Mouse (Mus musculus) ZHBTc4 (cell line): ENCODE results near the gene Ccdc88c.
"Not testable (repeated sequence)": the region's sequence is repeated elsewhere in the genome, so short reads cannot be mapped to it uniquely, and the experiment has no call there.

Experiments used
- DNase-seq: peaks from one replicate; pipeline ENCODE4 v3.0.0-alpha.2; 2011; ENCODE audit warnings: low read depth, low spot score

Gene Ccdc88c

DNA sequence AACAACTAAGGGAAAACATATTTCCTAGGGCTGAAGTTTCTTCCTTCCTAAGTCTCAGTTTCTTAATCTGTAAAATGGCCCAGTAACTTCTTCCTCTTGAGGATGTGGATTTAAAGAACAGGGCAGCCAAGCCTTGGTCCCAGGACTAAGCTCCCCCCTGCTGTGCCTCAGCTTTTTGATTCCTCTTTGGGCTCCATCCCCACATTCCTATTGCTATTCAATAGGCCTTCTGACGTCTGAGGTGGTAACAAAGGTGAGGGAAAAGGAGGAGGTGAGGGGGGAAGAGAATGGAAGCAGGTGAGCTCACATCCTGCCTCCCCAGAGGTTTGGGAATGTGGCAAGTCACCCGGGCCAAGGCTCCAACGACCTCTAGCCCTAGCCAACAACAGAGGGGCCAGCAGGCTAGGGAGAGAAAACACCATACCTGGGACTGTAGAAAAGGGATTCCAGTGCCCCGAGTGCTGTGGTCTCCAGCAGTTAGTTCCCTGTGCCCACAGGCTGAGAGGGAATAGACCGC is 12.4 kb downstream of the Ccdc88c start:
- peak; percentile 92 for DNase-seq

GRCm38 (mm10) chr12:101015926-101016325 is 12.9 kb downstream of the Ccdc88c start:
- peak; percentile 72 for DNase-seq

DNA sequence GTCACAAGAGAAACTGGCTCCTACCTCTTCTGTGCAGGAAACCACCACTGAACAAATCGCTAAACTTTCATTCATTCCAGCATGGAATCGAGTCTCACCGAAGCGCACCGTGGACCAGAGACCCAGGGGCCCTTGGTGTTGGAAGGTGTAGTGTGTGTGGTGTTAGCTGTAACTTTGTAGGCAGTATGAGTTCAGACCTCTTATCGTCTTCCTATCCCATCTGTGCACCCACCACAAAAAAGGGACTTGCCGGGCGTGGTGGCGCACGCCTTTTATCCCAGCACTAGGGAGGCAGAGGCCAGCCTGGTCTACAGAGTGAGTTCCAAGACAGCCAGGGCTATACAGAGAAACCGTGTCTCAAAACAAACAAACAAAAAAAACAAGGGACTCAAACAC is 13.7 kb downstream of the Ccdc88c start:
- no peak for DNase-seq

DNA sequence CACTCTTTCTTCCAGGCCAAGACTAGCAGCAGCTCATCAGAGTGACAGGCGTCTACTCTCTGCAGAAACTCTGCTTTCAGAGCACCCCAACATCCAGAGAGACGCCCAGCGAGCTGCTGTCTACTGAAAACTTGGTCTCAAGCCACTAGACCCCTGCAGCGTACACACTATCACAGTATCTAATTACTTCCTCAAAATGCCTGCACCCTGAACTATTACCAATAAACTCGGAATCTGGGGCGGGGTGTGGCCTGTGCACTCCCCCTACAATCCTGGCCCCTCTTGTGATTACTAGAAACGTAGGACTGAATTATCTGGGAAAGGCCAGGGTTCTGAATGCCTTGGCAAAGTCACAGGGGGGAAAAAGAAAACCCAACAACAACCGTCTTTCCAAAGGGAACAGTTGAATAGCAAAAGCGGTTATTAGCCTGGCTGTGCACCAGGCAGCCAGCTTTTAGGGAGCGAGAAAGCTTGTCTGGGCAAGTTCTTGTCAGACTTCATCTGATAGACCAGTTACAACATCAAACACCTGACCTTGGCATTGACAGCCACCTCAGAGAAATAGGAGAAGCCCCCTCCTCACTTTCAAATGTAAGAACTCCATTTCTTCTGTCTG is 14.2 kb downstream of the Ccdc88c start:
- no peak for DNase-seq

DNA sequence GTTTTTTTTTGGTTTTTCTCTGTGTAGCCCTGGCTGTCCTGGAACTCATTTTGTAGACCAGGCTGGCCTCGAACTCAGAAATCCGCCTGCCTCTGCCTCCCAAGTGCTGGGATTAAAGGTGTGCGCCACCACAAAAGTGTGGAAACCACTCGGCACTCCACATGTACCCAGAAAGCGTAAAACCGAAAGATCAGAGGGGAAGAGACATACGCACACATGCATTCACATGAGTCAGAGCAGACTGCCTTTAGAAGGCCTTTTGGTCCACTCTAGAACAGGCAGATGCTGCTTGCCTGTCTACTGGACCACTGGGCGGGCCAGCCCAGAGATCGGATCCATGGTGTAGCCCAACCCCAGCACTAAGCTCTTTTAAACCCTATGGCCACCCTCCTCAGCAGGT is 15.2 kb downstream of the Ccdc88c start:
- not testable (repeated sequence) for DNase-seq

DNA sequence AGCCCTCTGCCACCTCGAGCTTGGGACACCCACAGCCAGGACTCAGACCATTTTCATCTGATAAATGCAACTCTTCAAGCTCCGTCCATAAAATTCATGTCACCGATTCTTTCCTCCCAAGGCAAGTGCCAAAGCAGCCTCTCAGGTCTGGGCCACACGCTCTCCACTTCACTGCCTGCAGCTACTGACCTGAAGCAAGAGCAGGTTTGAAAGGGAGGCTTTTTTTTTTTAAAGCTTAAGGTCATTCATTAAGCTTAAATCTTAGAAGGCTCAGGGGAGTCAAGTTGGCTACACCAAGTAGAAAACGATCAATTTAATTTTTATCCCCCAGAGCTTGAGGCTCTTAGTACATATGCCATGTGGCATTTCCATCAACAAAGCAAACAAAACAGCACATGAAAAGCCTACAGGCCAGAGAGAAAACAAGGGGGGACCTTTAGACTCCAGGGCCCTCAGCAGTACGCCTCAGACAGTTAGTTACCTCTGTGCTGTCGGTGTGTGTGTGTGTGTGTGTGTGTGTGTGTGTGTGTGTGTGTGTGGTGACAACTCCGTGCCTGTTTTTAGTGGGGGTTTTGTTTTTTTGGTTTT is 15.7 kb downstream of the Ccdc88c start:
- DNase-seq = no peak

GRCm38 (mm10) chr12:101012197-101013077 is 16.4 kb downstream of the Ccdc88c start:
- no peak for DNase-seq

DNA sequence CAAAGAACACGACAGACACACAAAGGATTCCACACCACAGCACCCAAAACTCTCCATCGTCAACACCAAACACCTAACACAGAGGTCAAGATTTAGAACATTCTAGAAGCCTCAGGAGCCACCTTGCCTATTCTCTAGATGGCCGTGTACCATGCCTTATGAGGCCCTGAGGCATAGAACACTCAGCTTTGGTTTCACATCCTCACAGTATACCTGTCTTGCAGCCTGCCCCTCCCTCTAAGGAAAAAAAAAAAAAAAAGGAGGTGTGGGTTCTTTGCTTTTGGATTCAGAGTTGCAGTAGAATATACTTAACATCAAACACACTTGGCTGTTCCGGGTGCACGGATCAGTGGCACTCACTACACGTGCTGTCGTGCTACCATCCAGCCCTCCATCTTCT is 17.8 kb downstream of the Ccdc88c start:
- DNase-seq = no peak

DNA sequence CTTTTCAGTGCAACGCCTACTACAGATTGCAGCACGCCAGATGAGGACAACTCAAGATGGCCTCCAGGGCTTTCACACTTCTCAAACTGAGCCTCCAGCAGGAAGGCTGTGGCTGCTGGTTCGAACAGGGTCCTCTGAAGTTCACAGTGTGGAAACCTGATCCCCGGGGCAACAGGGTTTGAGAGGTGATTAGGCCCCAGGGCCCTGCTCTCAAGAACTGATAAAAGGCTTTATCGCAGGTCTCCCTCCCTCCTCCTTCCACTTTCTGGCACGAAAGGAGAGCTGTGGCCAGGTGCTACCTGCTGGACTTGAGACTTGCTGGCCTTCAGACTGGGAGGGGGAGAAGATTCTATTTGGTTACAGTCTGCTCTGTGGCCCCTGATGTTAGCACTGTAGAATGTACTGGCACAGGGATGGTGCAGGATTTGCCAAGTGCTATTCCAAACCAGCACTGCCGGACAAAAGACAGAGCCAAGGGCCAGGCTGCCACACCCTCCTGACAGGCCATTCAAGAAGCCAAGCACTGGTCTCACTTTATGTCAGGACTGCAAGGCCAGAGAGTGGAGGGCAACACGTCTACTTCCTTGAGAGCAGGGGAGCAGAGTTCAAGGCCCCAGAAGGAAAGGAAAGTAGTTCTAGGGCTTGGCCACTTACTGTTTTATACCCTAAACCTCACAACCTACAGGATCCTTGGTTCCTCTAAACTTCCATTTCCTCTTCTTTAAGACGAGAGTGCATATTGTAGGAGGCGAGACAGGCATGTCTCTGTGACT is 18.5 kb downstream of the Ccdc88c start:
- DNase-seq = peak; percentile 72

DNA sequence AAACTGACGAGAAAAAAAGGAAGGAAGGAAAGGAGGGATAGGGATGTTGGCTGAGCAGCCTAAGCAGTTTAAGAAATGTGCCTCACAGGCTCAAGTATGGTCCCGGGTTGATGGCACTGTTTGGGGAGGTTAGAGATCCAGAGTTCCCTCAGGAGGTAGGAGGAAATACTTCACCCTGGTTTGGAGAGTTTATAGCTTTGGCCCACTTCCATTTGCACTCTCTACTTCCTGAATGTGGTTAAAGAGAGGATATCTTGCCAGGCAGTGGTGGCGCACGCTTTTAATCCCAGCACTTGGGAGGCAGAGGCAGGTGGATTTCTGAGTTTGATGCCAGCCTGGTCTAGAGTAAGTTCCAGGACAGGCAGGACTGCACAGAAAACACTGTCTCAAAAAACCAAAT is 19.6 kb downstream of the Ccdc88c start:
- DNase-seq = no peak

GRCm38 (mm10) chr12:101008648-101009047 is 20.2 kb downstream of the Ccdc88c start:
- peak; percentile 84 for DNase-seq

DNA sequence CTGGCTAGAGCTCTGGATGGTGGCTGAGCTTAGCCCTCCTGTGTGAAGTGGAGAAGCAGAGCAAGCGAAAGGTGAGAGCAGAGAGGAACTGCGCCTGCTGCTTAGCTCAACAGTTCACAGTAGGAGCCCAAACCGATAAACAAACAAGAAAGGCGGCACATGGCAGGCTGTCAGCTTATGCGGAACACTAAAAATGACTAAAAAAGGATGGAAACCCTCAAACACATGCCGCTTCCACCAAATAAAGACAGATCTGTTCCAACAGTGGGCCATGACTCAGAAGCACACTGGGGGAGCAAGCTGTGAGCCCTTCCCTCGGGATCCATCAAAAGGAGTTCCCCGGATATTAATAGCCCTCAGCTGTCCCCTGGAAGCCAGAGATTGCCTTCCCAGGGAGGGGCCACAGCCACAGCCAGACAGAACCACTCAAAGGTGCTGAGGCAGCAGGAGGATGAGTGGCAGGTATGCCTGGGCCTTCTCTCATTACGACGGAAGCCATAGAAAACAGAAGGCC is 20.8 kb downstream of the Ccdc88c start:
- no peak for DNase-seq

- DNase-seq = no peak
Measured at GRCm38 (mm10) chr12:101007427-101007826, 21.4 kb downstream of the Ccdc88c start.

GRCm38 (mm10) chr12:101005665-101006420 is 23.0 kb downstream of the Ccdc88c start:
- no peak for DNase-seq

DNA sequence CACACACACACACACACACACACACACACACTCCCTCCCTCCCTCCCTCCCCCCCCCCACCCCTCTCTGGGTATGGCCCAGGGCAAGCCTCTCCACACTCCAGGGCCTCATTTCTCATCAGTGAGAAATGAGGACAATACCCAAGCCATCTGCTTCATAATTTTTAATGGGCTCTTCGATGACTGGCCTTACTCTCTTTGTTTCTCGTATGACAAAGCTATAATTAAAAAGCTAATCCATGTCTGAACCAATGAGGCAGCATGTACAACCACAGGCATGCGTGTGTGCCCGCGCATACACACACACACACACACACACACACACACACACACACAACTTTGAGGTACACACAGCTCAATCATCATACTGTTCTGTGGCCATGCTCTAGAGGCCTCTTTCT is 23.9 kb downstream of the Ccdc88c start:
- DNase-seq = no peak

DNA sequence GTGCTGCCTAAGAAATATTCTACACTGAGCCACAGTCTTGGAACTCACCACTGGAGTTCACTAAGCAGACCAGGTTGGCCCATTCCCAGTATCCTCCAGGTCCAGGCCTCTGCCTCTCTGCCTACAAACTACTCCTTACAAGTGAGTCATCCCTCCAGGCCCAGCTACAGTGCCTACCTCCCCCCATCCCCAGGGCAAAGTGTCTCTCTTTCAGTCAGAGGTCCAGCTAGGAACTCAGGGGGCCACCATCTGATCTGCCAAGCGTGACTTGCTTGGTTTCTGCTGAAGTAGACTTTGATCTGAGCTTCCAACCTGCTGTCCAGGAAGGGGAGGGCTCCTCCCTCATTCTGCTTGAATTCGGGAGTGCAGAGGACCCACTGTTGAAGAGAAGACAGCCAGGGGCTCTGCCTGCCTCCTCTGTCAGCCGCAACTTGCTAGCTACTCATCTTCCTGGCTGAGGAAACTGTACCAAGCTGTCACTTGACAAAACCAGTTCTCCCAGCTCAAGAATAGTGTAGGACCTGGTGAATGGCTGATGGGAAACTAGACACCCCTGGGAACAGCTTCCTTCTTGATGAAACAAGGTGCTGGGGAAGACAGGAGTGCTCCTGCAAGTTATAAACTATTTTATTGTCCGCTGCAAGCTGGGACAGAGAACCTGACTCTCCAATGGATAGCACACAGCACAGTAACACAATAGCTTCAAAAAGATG is 25.9 kb downstream of the Ccdc88c start:
- no peak for DNase-seq

GRCm38 (mm10) chr12:100999061-100999954 is 29.5 kb downstream of the Ccdc88c start:
- no peak for DNase-seq

DNA sequence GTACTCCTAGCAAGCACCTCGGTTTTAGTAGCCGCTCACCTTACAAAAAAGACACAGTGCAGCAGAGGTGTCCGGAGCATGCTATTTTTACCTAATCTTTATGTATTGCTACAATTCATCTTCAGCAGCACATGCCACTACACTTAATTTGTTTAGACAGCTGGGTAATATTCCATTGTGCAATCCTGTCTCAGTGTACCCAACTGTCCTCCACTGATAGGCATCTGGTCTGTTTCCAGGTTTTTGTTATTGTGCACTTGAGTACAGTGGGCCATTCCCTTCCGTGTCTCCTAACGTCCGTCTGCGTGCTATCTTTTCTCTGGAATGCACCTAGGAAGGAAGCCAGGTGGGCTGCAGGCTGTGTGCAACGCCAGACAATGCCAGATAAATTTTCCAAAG is 30.3 kb downstream of the Ccdc88c start:
- DNase-seq = no peak
